In the genomic region with DNA sequence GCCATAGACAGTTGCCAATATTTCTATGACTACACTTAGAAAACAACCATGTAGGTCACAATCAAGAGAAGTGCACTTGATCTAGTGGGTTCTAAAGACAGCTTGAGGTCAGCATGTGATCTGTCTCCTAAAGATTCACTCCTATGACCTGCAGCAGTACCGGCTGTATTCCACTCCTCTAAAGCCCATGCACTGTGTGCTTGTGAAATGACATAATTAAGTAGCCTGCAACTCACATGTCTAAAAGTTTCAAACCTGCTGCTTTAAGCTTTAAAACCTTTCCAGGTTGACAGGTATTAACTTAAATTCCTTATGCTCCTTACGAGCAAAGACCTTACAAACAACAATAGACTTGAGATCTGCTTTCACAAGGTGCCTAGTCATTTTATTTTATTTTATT, we compare ENCODE assay signal across 10 mouse cellular contexts. TPM values are rescaled to one million over a fixed set of nuclear protein-coding genes. Genes with fewer than 3 reads are reported as not detected.
DNase-seq lines count a peak whose midpoint lies in the region; ATAC-seq and TF ChIP-seq lines count a peak whose summit lies in the region.
"Had no signal": no experiment of that assay in that cellular context is flagged by ENCODE, and none has a peak within 500 bp of the region (broad histone marks: within the 10 kb centered on the region; RNA-seq: fewer than 3 reads in every experiment).

No protein-coding gene starts in this region.

- 71% methylated on average over 2 of the region's 2 CpGs for WGBS in forebrain, embryonic 10.5 days
- 59% methylated on average over 2 of the region's 2 CpGs for WGBS in forebrain, embryonic 11.5 days
- WGBS in liver, embryonic 13.5 days (ENCODE audit: insufficient replicate concordance): 54% methylated on average over 2 of the region's 2 CpGs

- H3K9ac ChIP-seq in forebrain, embryonic 11.5 days (ENCODE audit: low read length): no peak overlapping the region
- peak overlapping the region; percentile 66; the same call in 1 of the 2 replicates for H3K9ac ChIP-seq in liver, embryonic 13.5 days

- ATAC-seq in forebrain, embryonic 11.5 days (replicated peaks; ENCODE audit: low FRiP score): no peak
- ATAC-seq in liver, embryonic 13.5 days (ENCODE audit: low read depth): no peak

- no peak overlapping the region for H3K4me2 ChIP-seq in forebrain, embryonic 11.5 days (ENCODE audit: low read depth, low read length, severe bottlenecking)
- peak overlapping the region; percentile 85 for H3K4me2 ChIP-seq in liver, embryonic 13.5 days

- no peak overlapping the region for H3K27ac ChIP-seq in forebrain, embryonic 10.5 days
- no peak overlapping the region for H3K27ac ChIP-seq in forebrain, embryonic 11.5 days (ENCODE audit: low read depth, low read length)
- H3K27ac ChIP-seq in testis, adult 2 months (ENCODE audit: control insufficient read depth, insufficient read depth, low read depth, low read length): peak overlapping the region; percentile 89
- no peak overlapping the region for H3K27ac ChIP-seq in liver, embryonic 13.5 days
- H3K27ac ChIP-seq: macrophage had no signal

- no peaks in the 10 kb centered on the region for H3K9me3 ChIP-seq in forebrain, embryonic 10.5 days
- H3K9me3 ChIP-seq in forebrain, embryonic 11.5 days (ENCODE audit: control insufficient read depth, low read length): no peaks in the 10 kb centered on the region
- H3K9me3 ChIP-seq in liver, embryonic 13.5 days (replicated peaks): no peaks in the 10 kb centered on the region

- H3K36me3 ChIP-seq in forebrain, embryonic 10.5 days (replicated peaks): peaks cover 4% of the 10 kb centered on the region; the same call in 1 of the 2 replicates
- no peaks in the 10 kb centered on the region for H3K36me3 ChIP-seq in forebrain, embryonic 11.5 days (ENCODE audit: control insufficient read depth, insufficient read depth, low read length)
- H3K36me3 ChIP-seq in testis, adult 2 months (ENCODE audit: control insufficient read depth, insufficient read depth, low read length): no peaks in the 10 kb centered on the region; the same call in 1 of the 2 replicates
- H3K36me3 ChIP-seq in liver, embryonic 13.5 days: no peaks in the 10 kb centered on the region

- peaks cover 34% of the 10 kb centered on the region for H3K4me1 ChIP-seq in forebrain, embryonic 10.5 days
- peaks cover 3% of the 10 kb centered on the region; the same call in 1 of the 2 replicates for H3K4me1 ChIP-seq in forebrain, embryonic 11.5 days (replicated peaks; ENCODE audit: control insufficient read depth, insufficient read depth, low read length)
- H3K4me1 ChIP-seq in testis, adult 2 months (ENCODE audit: control insufficient read depth, insufficient read depth, low read length): peaks cover 9% of the 10 kb centered on the region
- H3K4me1 ChIP-seq in liver, embryonic 13.5 days (replicated peaks): peaks cover 48% of the 10 kb centered on the region

- TF ChIP-seq CTCF in testis, adult 2 months (IDR thresholded peaks at IDR 0.05; ENCODE audit: control insufficient read depth, insufficient read depth, insufficient replicate concordance, low read depth, low read length): no peak

- H3K4me3 ChIP-seq in forebrain, embryonic 10.5 days: peak overlapping the region; percentile 73
- no peak overlapping the region for H3K4me3 ChIP-seq in forebrain, embryonic 11.5 days (ENCODE audit: low read depth, low read length)
- H3K4me3 ChIP-seq in testis, adult 2 months (ENCODE audit: control insufficient read depth, low read depth, low read length): peak overlapping the region; percentile 76
- peak overlapping the region; percentile 78 for H3K4me3 ChIP-seq in liver, embryonic 13.5 days (replicated peaks)

- no peak for TF ChIP-seq POLR2A in testis, adult 2 months (IDR thresholded peaks at IDR 0.05; ENCODE audit: control insufficient read depth, low read depth, low read length)

- H3K27me3 ChIP-seq in forebrain, embryonic 10.5 days (ENCODE audit: poor library complexity, severe bottlenecking): peaks cover 6% of the 10 kb centered on the region; the same call in 1 of the 2 replicates
- no peaks in the 10 kb centered on the region for H3K27me3 ChIP-seq in forebrain, embryonic 11.5 days (ENCODE audit: control insufficient read depth, insufficient read depth, low read length)
- no peaks in the 10 kb centered on the region for H3K27me3 ChIP-seq in testis, adult 2 months (ENCODE audit: control insufficient read depth, insufficient read depth, low read length)
- H3K27me3 ChIP-seq in liver, embryonic 13.5 days: no peaks in the 10 kb centered on the region

- no peak for DNase-seq in forebrain, embryonic 10.5 days (ENCODE audit: extremely low spot score, low spot score)
- DNase-seq in forebrain, embryonic 11.5 days (ENCODE audit: low spot score): no peak
- no peak for DNase-seq in testis, postnatal 10 days (ENCODE audit: low spot score)
- DNase-seq in liver, embryonic 13.5 days: no peak
- no peak for DNase-seq in frontal cortex, adult 2 months (ENCODE audit: extremely low spot score in 1 of 2, low spot score in 1 of 2)
- DNase-seq in gastrocnemius, adult 8-10 months (ENCODE audit: low spot score in 2 of 2): no peak
- no peak for DNase-seq in embryo, embryonic 10.5 days (ENCODE audit: low spot score)
- DNase-seq: adrenal gland, postnatal 36 days had no signal

RNA-seq across cellular contexts. Expression of gene Sptssa, which starts 0.9 kb away (rescaled TPM):
- 163 and 165 TPM in 2 replicates for polyA plus RNA-seq in forebrain, embryonic 10.5 days (2016; fragmentation: Nextera tagmentation; extraction: Ambion mirVana)
- polyA plus RNA-seq in forebrain, embryonic 11.5 days (2014; fragmentation: Nextera tagmentation; extraction: Ambion mirVana): 170 and 179 TPM in 2 replicates
- 24.0 and 25.1 TPM in 2 replicates for polyA plus RNA-seq in testis, adult 2 months (2012; rRNA removed)
- 61.4 and 67.2 TPM in 2 replicates for polyA plus RNA-seq in liver, embryonic 13.5 days (2015; fragmentation: Nextera tagmentation; extraction: Ambion mirVana)
- 55.3 and 56.0 TPM in 2 replicates for polyA plus RNA-seq in frontal cortex, adult 2 months (2012; rRNA removed)
- total RNA-seq in gastrocnemius, adult 8-10 months (2022): 10 to 100 TPM; 16.3 to 23.9 (median 19.2) TPM

RNA-seq across cellular contexts. Expression of gene Eapp, which starts 38.5 kb away (rescaled TPM):
- polyA plus RNA-seq in forebrain, embryonic 10.5 days (2016; fragmentation: Nextera tagmentation; extraction: Ambion mirVana): 69.7 and 74.0 TPM in 2 replicates
- polyA plus RNA-seq in forebrain, embryonic 11.5 days (2014; fragmentation: Nextera tagmentation; extraction: Ambion mirVana): 76.1 and 78.4 TPM in 2 replicates
- polyA plus RNA-seq in testis, adult 2 months (2012; rRNA removed): 29.2 and 40.3 TPM in 2 replicates
- 50.0 and 50.3 TPM in 2 replicates for polyA plus RNA-seq in liver, embryonic 13.5 days (2015; fragmentation: Nextera tagmentation; extraction: Ambion mirVana)
- 26.9 and 30.2 TPM in 2 replicates for polyA plus RNA-seq in frontal cortex, adult 2 months (2012; rRNA removed)
- total RNA-seq in gastrocnemius, adult 8-10 months (2022): 10 to 100 TPM; 15.1 to 24.6 (median 15.1) TPM
